Mouse (Mus musculus) liver, postnatal 0 days (tissue): ENCODE data around the gene Itsn1.

Experiments used
- CTCF ChIP-seq: sonication (generic); IDR thresholded peaks from 2 replicates; pipeline ENCODE4 v1.5.1; 2016; ENCODE audit warnings: antibody characterized with exemption, low read depth
- EP300 ChIP-seq: IDR thresholded peaks from 2 replicates; pipeline ENCODE4 v1.6.1; 2016; ENCODE audit warnings: antibody characterized with exemption, low read depth, mild to moderate bottlenecking

GRCm38 (mm10) chr16:91754957-91755356, 25.9 kb downstream of the Itsn1 start:
- TF ChIP-seq CTCF, result no peak
- no peak for TF ChIP-seq EP300
